Mouse (Mus musculus) T-cell, adult 2 months (primary cell): ENCODE data around the gene Pyroxd2.
A peak's percentile ranks its signal among the peaks of the same experiment; 100 is the strongest.

Experiments used
- DNase-seq: peaks from one replicate; pipeline ENCODE4 v3.0.0; 2022; ENCODE audit warnings: low spot score

Pyroxd2 gene

DNA sequence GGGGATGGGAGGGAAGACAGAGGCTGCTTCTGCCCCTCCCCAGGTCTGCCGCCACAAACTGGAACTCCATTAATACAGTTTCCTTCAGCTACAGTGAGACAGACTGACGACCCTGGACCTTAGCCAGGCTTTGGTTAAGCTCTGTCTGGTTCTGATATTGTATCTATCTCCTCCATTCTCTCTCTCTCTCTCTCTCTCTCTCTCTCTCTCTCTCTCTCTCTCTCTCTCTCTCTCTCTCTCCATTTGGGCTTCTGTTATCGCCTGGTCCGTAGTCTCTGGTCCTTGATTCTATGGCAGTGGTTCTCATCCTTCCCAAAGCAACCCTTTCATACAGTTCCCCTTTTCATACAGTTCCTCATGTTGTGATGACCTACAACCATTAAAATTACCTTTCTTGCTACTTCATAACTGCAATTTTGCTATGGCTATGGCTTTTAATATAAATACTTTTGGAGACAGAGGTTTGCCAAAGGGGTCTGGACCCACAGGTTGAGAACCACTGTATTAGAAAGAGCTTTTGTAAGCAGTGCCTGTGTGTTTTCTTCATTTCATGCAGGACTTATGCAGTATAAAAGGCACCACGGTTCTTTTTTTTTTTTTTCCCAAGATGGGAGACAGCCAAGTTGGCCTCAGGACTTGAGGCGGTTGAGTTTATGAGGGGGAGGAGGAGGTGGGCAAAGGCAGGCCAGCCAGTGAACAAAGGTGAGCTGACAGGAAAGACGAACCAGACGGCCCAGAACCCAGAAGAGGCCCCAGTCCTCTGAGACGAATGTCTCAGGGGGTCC lies 7.3 kb downstream of the Pyroxd2 start:
- DNase-seq = no peak

DNA sequence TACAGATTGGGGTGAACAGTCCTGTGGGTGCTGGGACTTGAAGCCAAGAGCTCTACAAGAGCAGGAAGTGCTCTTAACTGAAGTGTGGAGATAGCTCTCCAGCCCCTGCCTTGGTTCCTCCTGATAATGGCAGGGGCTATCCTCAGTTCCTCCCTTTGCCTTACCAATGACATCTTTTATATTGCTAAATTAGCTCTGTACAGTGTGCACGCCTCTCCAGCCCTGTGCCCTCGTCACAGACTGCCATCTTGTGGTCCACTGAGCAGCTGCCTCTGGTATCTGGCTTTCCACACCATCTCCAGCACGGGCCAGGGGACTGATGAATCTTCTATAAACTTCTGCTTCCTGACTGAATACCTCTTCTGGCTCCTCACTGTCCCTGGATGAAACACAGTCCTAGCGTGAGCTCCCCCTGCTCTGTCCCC lies 8.4 kb downstream of the Pyroxd2 start:
- DNase-seq = peak; percentile 10

DNA sequence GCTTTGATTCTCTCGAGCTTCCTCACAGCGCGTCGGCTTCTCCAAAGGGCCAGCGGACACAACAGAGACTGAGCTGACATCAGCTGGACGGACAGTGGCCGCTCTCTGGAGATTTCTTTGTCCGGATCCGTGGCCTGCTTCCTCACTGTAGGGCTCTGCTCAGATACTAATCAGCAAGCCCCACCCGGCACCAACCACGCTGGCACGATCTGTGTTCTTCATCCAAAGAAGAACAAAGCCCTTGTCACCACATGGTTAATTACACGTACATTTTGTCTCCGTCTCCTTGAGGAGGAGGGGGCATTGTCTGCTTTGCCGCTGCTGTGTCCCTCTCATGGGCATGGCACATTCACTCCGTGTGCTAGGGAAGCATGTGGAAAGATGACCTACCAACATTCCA lies 9.3 kb downstream of the Pyroxd2 start:
- no peak for DNase-seq

DNA sequence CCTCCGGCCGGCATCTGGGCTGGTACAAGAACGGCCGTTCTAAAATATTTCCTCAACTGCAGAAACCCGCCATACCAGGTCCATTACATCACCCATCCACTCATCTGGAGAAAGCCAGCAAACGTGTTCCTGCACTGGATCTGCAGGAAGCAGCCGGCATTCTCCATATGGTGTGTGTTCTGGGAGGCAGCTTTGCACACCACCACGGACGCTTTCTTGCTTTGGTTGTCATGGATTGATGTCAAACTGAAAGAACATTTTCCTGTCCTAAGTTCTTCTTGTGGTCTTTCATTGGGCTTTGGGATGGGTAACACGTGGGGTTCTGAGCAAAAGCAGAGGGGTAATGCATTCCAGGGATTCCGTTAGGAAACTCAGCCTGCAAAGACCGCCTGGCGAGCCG lies 10.7 kb downstream of the Pyroxd2 start:
- no peak for DNase-seq

DNA sequence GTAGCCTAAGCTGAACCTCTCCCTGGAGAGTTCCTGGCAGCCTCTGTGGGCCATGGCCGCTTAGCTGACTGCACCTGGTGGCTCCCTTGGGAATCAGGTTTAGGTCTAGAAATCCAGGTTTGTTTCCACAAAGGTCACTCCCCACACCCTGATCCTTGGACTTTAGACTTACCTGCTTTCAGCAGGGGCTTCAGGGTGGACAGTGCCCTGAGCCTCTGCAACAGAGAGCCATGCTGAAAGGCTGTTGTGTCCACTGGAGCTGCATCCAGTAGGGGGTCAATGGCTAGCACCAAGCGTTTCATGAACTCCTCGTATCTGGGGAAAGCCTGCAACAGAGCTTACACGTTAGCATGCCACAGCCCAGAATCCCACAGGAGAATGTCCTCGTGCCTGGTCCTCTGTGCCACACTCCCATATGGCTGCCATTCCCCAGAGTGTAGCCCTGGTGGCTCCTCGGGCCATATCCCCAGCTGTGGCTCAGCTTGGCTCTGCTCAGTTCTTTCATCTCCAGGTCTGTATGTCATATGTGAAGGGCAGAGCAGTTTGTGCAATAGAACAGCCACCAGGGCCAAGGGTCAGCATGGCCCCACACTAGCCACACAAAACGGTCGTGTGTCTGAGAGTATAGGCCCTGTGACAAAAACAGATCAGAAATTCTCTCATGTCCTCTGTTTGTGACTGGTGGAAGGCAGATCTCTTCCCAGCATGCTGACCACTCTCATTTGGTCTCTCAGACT lies 12.2 kb downstream of the Pyroxd2 start:
- no peak for DNase-seq

DNA sequence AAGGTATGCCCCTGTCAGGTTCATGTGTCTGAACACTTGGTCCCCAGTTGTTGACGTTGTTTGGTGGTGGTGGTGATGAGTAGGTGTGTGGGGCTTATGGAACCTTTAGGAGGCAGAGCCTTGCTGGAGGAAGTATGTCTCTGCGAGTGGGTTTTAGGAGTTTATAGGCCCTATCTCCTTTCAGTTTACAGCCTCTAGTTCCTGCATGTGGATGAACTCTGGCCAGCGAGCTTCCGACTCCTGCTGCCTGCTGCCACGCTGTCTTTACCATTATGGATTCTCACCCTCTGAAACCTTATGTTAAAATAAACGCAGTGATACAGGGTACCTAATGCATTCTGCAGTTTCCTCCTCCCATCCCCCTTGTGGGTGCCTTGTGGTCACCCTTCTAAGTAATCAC lies 12.8 kb downstream of the Pyroxd2 start:
- no peak for DNase-seq

DNA sequence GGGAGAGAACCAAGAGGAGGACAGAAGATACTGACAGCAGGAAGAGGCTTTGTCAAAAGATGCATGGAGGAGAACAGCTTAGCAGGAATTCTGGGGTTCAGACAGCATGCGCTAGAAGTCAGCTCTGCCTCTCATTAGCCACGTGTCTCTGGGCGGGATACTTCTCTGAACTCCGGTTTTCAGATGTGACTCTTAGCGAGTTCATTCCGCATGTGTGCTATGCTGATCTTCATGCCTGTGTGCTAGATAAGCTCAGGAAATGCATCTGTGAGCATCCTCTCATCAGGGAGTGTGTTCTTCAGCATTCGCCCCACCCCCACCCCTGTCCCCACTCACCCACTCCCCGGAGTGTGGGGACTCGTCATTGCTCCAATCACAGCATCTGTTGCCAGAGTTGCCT lies 14.8 kb downstream of the Pyroxd2 start:
- DNase-seq = no peak

DNA sequence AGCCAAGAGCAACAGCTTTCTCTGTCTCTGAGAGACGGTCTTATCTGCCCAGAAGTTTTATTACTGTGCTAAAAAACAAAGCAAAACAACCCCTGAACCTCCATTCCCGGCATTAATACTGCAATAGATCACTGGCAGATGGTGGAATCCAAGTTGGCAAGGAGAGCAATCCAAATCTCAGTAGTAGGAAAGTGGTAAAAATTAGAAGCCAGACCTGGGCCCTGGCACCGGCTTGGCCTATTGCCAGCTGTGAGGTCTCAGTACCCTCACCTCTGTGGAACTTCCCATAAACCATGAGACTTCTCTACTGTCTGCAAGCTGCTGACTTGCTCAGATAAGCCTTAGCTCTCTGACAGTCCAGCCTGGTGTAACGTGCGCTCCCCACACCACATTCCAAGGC lies 17.6 kb downstream of the Pyroxd2 start:
- no peak for DNase-seq

DNA sequence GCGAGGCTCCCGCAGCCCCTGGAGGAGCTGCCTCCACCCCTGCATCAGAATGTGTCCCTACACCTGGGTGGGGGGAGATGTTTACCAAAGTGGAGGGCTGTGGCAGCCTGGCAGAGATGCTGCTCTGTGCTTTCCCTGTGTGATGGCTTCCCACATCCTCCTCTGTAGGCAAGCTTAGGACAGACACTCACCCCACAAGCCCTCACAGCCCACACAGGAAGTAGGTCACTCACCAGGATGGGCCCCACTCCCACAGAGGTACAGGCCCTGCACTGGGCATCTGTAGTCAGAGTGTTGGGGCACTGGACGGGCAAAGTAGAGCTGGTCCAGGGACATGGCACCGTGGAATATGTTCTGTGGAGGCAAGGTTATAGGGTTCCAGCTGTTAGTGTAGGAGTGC lies 25.2 kb downstream of the Pyroxd2 start:
- peak; percentile 48 for DNase-seq

DNA sequence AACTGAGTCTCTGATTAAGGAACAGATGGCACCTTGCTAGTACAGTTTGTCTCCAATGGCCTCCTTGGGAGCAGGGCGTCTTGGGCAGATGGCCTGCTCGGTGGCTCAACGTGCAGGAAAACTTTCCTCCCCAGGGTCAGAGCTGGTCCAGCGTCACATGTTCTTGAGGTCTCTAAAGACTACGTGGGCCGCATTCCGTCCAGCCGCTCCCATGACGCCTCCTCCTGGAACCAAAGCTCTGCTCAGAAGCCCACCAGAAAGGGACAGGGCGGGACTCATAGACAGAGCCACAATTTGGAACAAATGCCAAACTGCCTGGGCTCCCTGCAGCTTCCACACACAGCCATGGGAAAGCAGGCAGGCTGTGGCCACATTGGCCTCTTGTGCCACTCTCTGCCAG lies 25.8 kb downstream of the Pyroxd2 start:
- DNase-seq = no peak

DNA sequence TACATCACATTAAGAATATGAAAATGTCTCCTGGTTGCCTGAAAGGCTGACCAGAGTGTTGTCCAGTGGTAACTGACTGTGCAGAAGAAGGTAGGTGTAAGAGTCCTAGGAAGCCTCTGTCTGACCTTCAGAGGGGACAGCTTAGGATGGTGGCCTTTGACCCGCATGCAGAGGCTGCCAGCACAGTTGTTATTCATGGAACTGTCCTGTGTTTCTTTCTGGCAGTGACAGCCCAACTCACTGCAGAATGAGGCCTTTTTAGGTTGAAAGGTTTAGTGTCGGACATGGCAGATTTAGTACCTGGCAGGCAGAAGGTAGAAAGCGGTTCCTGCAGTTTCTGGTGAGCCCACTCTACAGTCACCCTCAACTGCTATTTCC lies 26.6 kb downstream of the Pyroxd2 start:
- DNase-seq = no peak

DNA sequence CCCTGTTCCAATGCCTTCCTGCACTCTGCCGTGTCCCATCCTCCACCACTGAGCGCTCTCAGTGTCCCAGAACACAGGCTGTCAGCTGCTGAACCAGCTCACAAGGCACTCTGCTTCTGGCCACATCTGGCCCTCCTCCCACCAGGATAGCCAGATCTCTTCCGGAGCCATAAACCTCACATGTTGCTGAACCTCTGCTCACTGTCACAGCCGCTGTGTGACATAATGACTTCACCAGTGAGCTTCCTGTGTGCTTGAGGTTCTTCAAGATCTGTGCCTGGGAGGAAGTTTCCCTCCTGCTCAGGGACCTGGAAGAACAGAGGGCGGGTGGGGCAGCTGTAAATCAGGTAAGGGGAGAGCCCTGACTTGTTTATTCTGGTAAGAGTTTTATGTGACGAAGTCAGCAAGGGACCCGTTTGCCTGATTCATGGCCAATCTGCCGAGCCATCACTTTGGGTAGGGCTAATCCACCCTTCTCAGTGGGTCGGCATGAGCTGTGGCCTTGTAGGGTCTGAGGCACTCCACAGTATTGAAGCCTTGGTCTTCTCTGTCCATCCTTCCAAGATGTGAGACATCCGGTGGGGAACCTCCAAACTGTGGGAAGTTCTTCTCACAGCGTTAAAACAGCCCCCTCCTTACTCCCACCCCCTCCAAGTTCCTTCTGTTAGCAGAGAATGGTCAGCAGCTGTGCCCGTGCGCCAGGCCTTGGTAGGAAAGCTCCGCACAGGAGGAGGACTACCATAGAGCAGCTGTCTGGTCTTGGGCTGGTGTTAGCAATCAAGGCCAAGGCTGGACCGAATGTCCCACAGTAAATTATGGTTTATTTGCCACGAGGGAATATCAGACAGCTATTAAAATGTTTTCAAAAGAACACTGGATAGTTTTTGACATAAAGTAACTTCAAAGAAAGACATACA lies 27.3 kb downstream of the Pyroxd2 start:
- peak; percentile 51 for DNase-seq

DNA sequence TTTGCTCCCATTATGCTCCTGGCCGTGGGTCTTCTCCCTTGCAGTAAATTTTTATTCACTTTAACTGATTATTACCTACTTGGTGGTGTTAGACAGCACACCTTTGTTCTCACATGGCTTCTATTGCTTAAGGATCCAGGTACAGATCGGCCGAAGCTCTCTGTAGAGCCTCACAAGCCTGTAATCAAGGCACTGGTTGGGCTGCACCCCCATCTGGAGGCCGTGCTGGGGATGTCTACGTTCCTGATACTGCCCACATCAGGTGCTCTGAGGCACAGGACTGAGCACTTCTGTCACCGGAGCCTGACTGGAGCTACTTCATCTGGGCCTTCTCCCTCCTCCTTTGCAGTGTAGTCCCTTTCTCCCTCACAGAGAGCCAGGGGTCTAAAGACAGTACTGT lies 29.3 kb downstream of the Pyroxd2 start:
- no peak for DNase-seq

DNA sequence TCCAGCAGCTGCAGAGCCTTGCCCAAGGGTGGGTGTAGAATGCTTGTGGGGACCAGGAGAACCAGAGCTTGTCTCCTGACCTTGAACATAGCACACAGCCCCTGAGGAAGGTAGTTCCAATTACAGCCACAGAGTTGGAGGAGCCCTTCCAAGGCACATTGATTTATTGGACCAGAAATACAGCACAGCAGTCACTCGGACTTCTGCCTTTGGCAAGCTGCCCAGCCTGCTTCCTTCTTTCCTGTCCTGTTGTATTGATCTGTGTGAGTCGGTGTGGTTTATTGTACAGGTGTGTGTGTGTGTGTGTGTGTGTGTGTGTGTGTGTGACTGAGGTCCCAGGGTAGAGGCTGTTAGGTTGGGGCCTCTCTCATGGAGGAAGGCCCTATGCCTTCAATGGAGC lies 30.1 kb downstream of the Pyroxd2 start:
- no peak for DNase-seq

DNA sequence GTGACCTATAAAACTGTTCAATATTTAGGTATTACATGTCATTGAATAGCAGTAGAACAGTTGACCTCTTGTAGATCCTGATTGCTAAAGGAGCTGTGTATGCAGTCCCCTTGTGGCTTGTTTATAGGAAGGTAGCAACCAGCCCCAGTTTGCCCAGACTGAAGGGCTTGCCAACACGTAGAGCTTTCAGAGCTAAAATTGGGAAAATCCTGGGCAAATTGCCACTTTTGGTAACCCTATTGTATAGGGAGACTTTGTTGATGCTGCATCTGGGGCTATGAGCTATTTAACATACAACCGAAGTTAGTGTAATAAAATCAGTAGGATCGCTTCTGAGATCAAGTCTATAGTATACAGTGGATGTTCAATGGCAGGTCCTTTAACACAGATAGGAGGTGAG lies 34.5 kb downstream of the Pyroxd2 start:
- no peak for DNase-seq

DNA sequence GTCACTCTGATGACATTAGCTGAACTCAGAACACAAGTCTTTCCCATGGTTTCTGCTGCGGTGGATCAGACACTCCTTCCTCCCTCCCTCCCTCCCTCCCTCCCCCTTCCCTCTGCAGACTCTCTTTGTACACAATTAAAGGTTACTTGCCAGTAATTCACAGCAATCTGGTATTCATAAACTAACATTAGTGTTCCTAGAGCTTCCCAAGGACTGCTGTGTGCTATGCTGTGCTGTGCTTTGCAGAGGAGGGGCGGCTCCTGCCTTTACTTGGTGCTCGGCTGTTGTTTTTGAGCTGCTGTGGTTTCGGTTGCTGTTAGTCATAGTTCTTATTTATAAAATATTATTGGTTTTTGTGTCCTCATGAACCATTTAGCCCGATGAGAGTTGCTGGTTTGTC lies 34.9 kb downstream of the Pyroxd2 start:
- no peak for DNase-seq

DNA sequence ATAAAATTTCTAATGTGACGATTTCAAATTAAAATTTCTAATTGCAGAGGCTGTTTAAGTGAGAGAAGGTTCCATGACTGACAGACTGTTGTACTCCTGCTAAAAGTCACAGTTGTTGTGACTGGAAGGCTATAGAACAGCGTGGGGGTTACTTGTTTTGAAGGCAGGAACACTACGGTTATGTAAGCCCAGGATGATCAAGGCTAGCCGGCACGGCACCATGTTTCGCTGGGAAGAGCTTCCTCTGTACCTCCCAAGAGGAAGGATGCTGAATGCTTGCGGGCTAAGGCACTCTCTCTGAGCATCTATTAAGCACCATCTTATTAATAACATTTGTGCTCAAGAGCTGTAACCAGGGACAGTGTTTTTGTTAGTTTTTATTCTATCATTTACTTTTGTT lies 36.1 kb downstream of the Pyroxd2 start:
- DNase-seq = no peak

DNA sequence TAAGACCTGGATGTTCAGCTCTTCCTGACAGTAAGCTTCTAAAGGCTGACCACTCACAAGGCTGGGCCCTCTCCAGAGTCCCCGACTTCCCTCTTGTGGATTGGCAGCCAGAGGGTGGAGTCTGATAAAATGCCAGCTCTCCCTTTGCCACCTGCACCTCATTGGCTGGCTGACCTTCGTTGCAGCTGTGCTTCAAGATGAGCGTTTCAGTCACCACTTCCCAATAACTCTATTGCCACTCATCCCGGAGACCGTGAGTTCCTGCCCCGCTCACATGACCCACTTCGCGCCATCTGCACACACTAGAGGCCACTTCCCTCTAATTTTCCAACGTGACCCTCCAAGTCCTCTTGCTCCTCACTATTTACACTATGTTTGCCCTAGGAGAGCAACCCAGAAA lies 38.8 kb downstream of the Pyroxd2 start:
- DNase-seq = no peak

DNA sequence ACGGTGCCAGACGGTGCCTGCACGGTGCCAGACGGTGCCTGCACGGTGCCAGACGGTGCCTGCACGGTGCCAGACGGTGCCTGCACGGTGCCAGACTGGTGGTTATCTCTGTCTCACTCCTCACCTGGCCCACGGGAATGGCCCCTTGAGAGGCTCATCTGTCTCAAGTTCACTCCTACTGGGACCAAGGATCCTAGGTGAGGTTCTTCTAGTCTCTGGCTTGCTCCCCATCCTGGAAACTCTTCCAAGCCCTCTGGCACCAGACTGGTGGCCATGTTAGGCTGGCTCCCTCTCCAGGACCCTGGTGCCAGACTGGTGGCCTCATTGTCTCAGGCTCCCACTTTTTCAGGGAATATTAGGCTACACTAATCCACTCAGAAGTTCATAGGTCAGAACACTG lies 53.1 kb downstream of the Pyroxd2 start:
- no peak for DNase-seq

DNA sequence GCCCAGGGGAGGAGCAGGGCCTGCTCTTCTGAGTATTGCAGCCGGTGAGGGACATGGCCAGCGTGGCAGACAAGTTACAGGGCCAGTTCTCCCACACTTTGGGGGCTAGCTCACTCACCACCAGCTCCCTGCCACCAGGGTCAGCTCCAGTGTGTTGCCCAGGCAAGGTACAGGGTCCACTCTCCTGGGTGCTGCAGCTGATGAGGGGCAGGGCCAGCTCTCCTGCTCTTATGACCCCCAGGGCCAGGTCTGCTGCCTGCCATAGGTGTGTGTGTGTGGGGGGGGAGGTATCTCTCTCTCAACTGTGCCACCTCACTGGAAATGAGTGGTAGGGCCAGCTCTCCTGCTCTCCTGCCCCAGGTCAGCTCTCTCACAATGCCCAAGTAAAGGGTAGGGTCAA lies 54.0 kb downstream of the Pyroxd2 start:
- no peak for DNase-seq

DNA sequence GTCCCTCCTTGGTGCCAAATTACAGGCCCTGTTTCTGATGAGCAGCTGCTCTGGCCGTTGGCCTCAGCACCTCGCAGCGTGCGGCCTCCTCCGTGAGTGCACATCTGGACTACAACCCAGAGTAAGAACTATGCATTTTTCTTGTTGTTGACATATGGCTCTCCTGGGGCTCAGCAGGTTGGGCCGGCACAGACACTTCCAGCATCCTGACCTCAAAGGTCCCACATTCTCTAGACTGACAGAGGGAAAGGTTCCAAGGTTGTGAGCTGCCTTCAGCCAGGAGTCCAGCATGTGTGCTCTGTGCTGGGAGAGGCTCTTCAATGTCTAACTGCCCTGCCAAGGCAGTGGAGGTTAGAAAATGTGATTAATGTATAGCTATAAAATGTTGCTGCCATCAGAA lies 55.2 kb downstream of the Pyroxd2 start:
- DNase-seq = no peak

DNA sequence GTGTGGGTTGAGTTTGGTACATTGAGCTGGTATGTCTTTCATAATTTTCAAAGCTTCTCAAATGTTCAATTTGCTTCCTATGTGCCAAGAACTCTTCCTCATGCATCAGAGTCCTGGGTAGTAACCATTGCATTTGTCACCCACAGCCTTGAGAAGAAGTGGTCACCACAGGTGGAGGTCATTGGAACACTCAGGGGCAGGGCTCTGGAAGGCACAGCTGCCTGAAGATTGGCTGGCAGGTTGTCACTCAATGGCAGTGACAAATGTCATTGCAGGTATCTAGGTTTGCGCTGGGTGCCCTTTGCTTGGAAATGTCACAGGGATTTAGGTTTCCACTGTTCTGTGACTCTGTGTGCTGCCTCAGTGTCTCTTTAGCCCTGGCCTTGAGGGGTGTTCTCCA lies 62.3 kb downstream of the Pyroxd2 start:
- no peak for DNase-seq

DNA sequence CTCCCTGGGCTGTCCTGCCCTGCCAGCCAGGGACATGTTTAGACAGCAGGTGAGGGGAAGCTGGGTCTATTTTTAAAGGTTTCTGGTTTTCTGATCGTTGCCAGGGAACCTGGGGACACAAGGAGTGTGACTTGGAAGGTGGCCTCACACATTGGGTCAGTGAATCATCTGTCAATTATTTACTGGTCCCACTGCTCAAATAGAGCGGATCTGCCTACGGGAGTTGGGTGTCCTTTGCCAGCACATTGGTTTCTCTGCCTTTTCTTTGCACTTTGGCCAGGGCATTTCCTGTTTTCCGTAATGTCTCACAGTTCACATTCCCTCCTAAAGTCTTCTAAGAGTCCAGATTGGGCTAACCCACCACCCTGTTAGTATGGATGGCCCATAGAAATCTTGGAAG lies 62.8 kb downstream of the Pyroxd2 start:
- DNase-seq = no peak
